Mouse (Mus musculus): Measurements from ENCODE around the gene Txndc9. TPM values are rescaled to one million over a fixed set of nuclear protein-coding genes. Genes with fewer than 3 reads are reported as not detected.
A peak's percentile ranks its signal among the peaks of the same experiment; 100 is the strongest.
"Not testable (repeated sequence)": the region's sequence is repeated elsewhere in the genome, so short reads cannot be mapped to it uniquely, and the experiment has no call there.

The Txndc9 gene
- polyA plus RNA-seq, 1 experiment from 2014 or later = 173 TPM

- Histone ChIP-seq H3K27me3 (no peaks in the 10 kb centered on the region), H3K9me3 (no peaks in the 10 kb centered on the region), H3K4me2 (no peak overlapping the region), H3K27ac (replicated peaks) (no peak overlapping the region), H3K4me3 (no peak overlapping the region), H3K4me1 (replicated peaks) (peaks cover 23% of the 10 kb centered on the region), H3K36me3 (no peaks in the 10 kb centered on the region), H3K9ac (no peak overlapping the region)
- WGBS = 95% methylated on average over 8 of the region's 8 CpGs
- ATAC-seq (ENCODE audit: low read depth) = no peak
Measured at GRCm38 (mm10) chr1:38000844-38001243, 3.2 kb upstream of the Txndc9 start.

- Histone ChIP-seq H3K27me3 (no peaks in the 10 kb centered on the region), H3K9ac (peak overlapping the region; percentile 34; the same call in 1 of the 2 replicates), H3K4me1 (replicated peaks) (peaks cover 25% of the 10 kb centered on the region), H3K4me2 (peak overlapping the region; percentile 92), H3K36me3 (peaks cover 11% of the 10 kb centered on the region), H3K4me3 (0 out of 2 replicates have a peak overlapping the region, but pooled peaks have one; percentile 6), H3K27ac (replicated peaks) (no peak overlapping the region), H3K9me3 (no peaks in the 10 kb centered on the region)
- WGBS = 84% methylated on average over 3 of the region's 3 CpGs
- no peak for ATAC-seq (ENCODE audit: low read depth)
Measured at GRCm38 (mm10) chr1:37999552-37999951, 1.9 kb upstream of the Txndc9 start.

GRCm38 (mm10) chr1:37998371-37999199 is 892 bp upstream of the Txndc9 start:
- H3K27me3 ChIP-seq = no peaks in the 10 kb centered on the region
- H3K36me3 ChIP-seq = peaks cover 21% of the 10 kb centered on the region
- WGBS = 4% methylated on average over 47 of the region's 47 CpGs
- H3K9ac ChIP-seq = peak overlapping the region; percentile 93
- H3K27ac ChIP-seq (replicated peaks) = peak overlapping the region; percentile 95
- H3K4me3 ChIP-seq = peak overlapping the region; percentile 96
- H3K4me1 ChIP-seq (replicated peaks) = peaks cover 25% of the 10 kb centered on the region
- no peaks in the 10 kb centered on the region for H3K9me3 ChIP-seq
- ATAC-seq (ENCODE audit: low read depth) = peak; percentile 28
- H3K4me2 ChIP-seq = peak overlapping the region; percentile 92

GRCm38 (mm10) chr1:37996877-37997484 is 712 bp downstream of the Txndc9 start:
- Histone ChIP-seq H3K27ac (replicated peaks) (peak overlapping the region; percentile 95), H3K9me3 (no peaks in the 10 kb centered on the region), H3K4me2 (peak overlapping the region; percentile 92), H3K4me3 (peak overlapping the region; percentile 96), H3K36me3 (peaks cover 36% of the 10 kb centered on the region), H3K4me1 (replicated peaks) (peaks cover 25% of the 10 kb centered on the region), H3K27me3 (no peaks in the 10 kb centered on the region), H3K9ac (peak overlapping the region; percentile 93)
- peak; percentile 96 for ATAC-seq (ENCODE audit: low read depth)
- WGBS = under 1% methylated on average over 42 of the region's 42 CpGs

GRCm38 (mm10) chr1:37996226-37996625 is 1.5 kb downstream of the Txndc9 start:
- H3K27ac ChIP-seq (replicated peaks) = peak overlapping the region; percentile 95
- peak overlapping the region; percentile 96 for H3K4me3 ChIP-seq
- no peaks in the 10 kb centered on the region for H3K9me3 ChIP-seq
- WGBS = 53% methylated on average over 3 of the region's 3 CpGs
- no peaks in the 10 kb centered on the region for H3K27me3 ChIP-seq
- H3K4me2 ChIP-seq = peak overlapping the region; percentile 92
- H3K4me1 ChIP-seq (replicated peaks) = peaks cover 25% of the 10 kb centered on the region
- H3K36me3 ChIP-seq = peaks cover 44% of the 10 kb centered on the region
- H3K9ac ChIP-seq = peak overlapping the region; percentile 82
- no peak for ATAC-seq (ENCODE audit: low read depth)

GRCm38 (mm10) chr1:37987856-37988255 is 9.8 kb downstream of the Txndc9 start:
- Histone ChIP-seq H3K9me3 (no peaks in the 10 kb centered on the region), H3K36me3 (peaks cover 79% of the 10 kb centered on the region), H3K27ac (replicated peaks) (no peak overlapping the region), H3K9ac (no peak overlapping the region), H3K4me2 (no peak overlapping the region), H3K4me1 (replicated peaks) (no peaks in the 10 kb centered on the region), H3K27me3 (no peaks in the 10 kb centered on the region), H3K4me3 (no peak overlapping the region)
- no peak for ATAC-seq (ENCODE audit: low read depth)
- 93% methylated on average over 5 of the region's 5 CpGs for WGBS

- Histone ChIP-seq H3K9ac (no peak overlapping the region), H3K4me1 (replicated peaks) (no peaks in the 10 kb centered on the region), H3K9me3 (no peaks in the 10 kb centered on the region), H3K27me3 (no peaks in the 10 kb centered on the region), H3K4me2 (no peak overlapping the region), H3K27ac (replicated peaks) (no peak overlapping the region), H3K36me3 (peaks cover 60% of the 10 kb centered on the region), H3K4me3 (no peak overlapping the region)
- 84% methylated on average over 9 of the region's 9 CpGs for WGBS
- ATAC-seq (ENCODE audit: low read depth) = no peak
Measured at GRCm38 (mm10) chr1:37985764-37986323, 11.8 kb downstream of the Txndc9 start.

- Histone ChIP-seq H3K9me3 (no peaks in the 10 kb centered on the region), H3K27me3 (no peaks in the 10 kb centered on the region), H3K36me3 (peaks cover 45% of the 10 kb centered on the region), H3K9ac (no peak overlapping the region), H3K4me3 (no peak overlapping the region), H3K4me2 (no peak overlapping the region), H3K4me1 (replicated peaks) (no peaks in the 10 kb centered on the region), H3K27ac (replicated peaks) (no peak overlapping the region)
- no peak for ATAC-seq (ENCODE audit: low read depth)
- 93% methylated on average over 1 of the region's 1 CpGs for WGBS
Measured at GRCm38 (mm10) chr1:37984326-37984725, 13.4 kb downstream of the Txndc9 start.

GRCm38 (mm10) chr1:37977303-37977702 is 20.4 kb downstream of the Txndc9 start:
- 90% methylated on average over 7 of the region's 7 CpGs for WGBS
- no peak for ATAC-seq (ENCODE audit: low read depth)
- no peak overlapping the region for H3K27ac ChIP-seq (replicated peaks)
- no peaks in the 10 kb centered on the region for H3K36me3 ChIP-seq
- no peaks in the 10 kb centered on the region for H3K27me3 ChIP-seq
- H3K4me2 ChIP-seq = no peak overlapping the region
- H3K9ac ChIP-seq = no peak overlapping the region
- H3K4me1 ChIP-seq (replicated peaks) = no peaks in the 10 kb centered on the region
- H3K9me3 ChIP-seq = no peaks in the 10 kb centered on the region
- H3K4me3 ChIP-seq = no peak overlapping the region

- H3K4me3 ChIP-seq; ATAC-seq (ENCODE audit: low read depth); H3K36me3 ChIP-seq; H3K27ac ChIP-seq (replicated peaks); H3K9ac ChIP-seq; H3K9me3 ChIP-seq; H3K4me2 ChIP-seq; H3K27me3 ChIP-seq; H3K4me1 ChIP-seq (replicated peaks): not testable (repeated sequence)
- WGBS = 72% methylated on average over 9 of the region's 9 CpGs
Measured at GRCm38 (mm10) chr1:37976666-37977065, 21.0 kb downstream of the Txndc9 start.

- Histone ChIP-seq H3K27me3 (no peaks in the 10 kb centered on the region), H3K9me3 (no peaks in the 10 kb centered on the region), H3K4me1 (replicated peaks) (no peaks in the 10 kb centered on the region), H3K4me3 (no peak overlapping the region), H3K4me2 (no peak overlapping the region), H3K27ac (replicated peaks) (no peak overlapping the region), H3K9ac (no peak overlapping the region), H3K36me3 (no peaks in the 10 kb centered on the region)
- WGBS = 75% methylated on average over 4 of the region's 4 CpGs
- ATAC-seq (ENCODE audit: low read depth) = no peak
Measured at GRCm38 (mm10) chr1:37971520-37971919, 26.2 kb downstream of the Txndc9 start.

- no peaks in the 10 kb centered on the region for H3K4me1 ChIP-seq (replicated peaks)
- ATAC-seq (ENCODE audit: low read depth) = no peak
Measured at GRCm38 (mm10) chr1:37968746-37969145, 28.9 kb downstream of the Txndc9 start.

More at GRCm38 (mm10) chr1:37968746-37969145, 28.9 kb downstream of the Txndc9 start:
- Histone ChIP-seq H3K27me3 (no peaks in the 10 kb centered on the region), H3K27ac (replicated peaks) (no peak overlapping the region), H3K4me2 (no peak overlapping the region), H3K36me3 (no peaks in the 10 kb centered on the region), H3K4me3 (no peak overlapping the region), H3K9ac (no peak overlapping the region), H3K9me3 (no peaks in the 10 kb centered on the region)
- 87% methylated on average over 6 of the region's 6 CpGs for WGBS
